Mouse (Mus musculus): ENCODE data around the gene Taf10. TPM values are rescaled to one million over a fixed set of nuclear protein-coding genes. Genes with fewer than 3 reads are reported as not detected.

The Taf10 gene
- polyA plus RNA-seq, 1 experiment from 2014 or later = 121 TPM

DNA sequence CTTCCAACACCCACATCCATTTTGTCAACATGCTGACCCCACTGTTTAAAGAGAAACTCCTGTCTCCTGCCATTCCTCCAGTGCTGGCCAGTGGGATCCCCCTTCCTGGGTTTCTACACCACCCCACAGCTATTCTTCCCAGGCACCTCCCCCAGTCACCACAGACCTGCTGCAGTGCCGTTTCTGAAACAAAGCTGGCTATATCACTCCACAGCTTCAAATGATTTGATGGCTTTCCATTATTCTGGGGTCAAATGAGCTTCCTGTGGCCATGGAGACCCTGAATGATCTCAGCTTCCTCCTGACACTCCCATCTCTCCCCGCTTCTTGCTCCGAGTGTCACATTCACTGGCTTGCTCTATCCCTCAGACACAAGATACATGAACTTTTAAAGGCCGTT lies 40.4 kb upstream of the Taf10 start:
- no peak for ATAC-seq
- Histone ChIP-seq H3K4me1 (ENCODE audit: insufficient read depth, low read depth, low read length) (0 out of 2 replicates have a peak, but pooled peaks cover 5% of the 10 kb centered on the region), H3K27me3 (replicated peaks; ENCODE audit: insufficient read depth, low read length) (no peaks in the 10 kb centered on the region), H3K4me3 (ENCODE audit: low read depth, low read length) (no peak overlapping the region), H3K36me3 (ENCODE audit: insufficient read depth, low read length) (no peaks in the 10 kb centered on the region), H3K9ac (replicated peaks; ENCODE audit: low read depth) (no peak overlapping the region), H3K4me2 (replicated peaks; ENCODE audit: low read depth, low read length) (no peak overlapping the region), H3K27ac (ENCODE audit: low read length) (0 out of 2 replicates have a peak overlapping the region, but pooled peaks have one; percentile 1), H3K9me3 (ENCODE audit: low read length) (no peaks in the 10 kb centered on the region)
- DNase-seq (ENCODE audit: low spot score) = peak; percentile 29
- TF ChIP-seq CTCF (IDR thresholded peaks at IDR 0.05) (no peak), EP300 (IDR thresholded peaks at IDR 0.05) (no peak)
- 33% methylated on average over 4 of the region's 4 CpGs for WGBS

DNA sequence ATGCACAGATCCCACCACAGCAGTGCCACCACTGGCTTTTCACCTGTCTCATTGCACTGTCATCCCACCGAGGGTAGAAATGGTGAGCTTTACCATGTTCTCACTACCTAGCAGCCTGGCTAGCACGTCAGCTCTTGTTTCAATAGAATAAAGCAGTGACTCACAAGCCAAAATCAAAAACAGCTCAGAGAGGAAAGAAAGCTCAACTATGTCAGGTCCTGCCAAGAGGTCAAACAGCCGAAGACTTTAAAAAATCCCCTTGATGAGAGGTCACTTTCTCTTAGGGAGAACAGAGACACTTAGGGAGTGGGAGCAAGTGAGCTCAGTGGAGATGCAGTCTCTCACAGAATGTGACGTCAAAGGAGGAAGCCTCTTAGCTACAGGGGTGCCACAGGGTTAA lies 39.7 kb upstream of the Taf10 start:
- ATAC-seq = no peak
- DNase-seq (ENCODE audit: low spot score) = no peak
- H3K4me2 ChIP-seq (replicated peaks; ENCODE audit: low read depth, low read length) = no peak overlapping the region
- TF ChIP-seq EP300 (IDR thresholded peaks at IDR 0.05) = no peak
- no peak for TF ChIP-seq CTCF (IDR thresholded peaks at IDR 0.05)
- H3K9me3 ChIP-seq (ENCODE audit: low read length) = no peaks in the 10 kb centered on the region
- WGBS = 53% methylated on average over 4 of the region's 4 CpGs
- no peaks in the 10 kb centered on the region for H3K27me3 ChIP-seq (replicated peaks; ENCODE audit: insufficient read depth, low read length)
- no peak overlapping the region for H3K9ac ChIP-seq (replicated peaks; ENCODE audit: low read depth)
- no peak overlapping the region for H3K4me3 ChIP-seq (ENCODE audit: low read depth, low read length)
- H3K4me1 ChIP-seq (ENCODE audit: insufficient read depth, low read depth, low read length) = 0 out of 2 replicates have a peak, but pooled peaks cover 5% of the 10 kb centered on the region
- no peaks in the 10 kb centered on the region for H3K36me3 ChIP-seq (ENCODE audit: insufficient read depth, low read length)
- no peak overlapping the region for H3K27ac ChIP-seq (ENCODE audit: low read length)

DNA sequence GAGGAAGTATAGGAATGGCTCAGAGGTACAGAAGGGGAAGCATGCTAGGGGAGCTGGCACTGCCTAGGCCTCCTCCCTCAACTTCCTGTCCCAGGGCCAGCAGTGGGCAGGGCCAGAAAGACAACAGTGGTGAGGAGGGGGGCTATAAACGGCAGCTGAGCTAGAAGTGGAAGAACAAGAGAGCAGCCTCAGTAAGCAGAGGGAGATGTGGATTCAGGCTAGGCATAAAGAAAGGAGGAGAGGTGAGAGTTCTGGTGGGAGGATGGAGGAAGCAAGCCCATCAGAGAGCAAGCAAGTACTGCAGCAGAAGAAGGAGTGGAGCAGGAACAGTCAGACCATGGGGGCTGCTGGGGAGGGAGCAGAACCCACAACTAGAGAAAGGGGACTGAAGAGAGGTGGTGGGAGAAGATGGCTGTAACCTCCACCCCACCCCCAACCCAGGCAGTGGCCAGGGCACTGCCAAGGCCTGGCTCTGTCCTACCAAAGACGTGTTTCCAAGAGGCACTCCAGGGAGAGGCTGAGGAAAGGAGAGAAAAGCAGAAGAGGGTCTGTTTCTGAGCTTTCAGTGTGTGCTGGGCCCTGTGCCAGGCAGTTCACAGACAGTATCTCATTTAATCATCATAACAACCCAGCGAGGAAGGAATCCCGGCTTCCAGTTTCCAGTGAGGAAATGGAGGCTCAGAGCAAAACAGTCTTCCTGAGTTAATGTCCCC lies 34.5 kb upstream of the Taf10 start:
- H3K4me3 ChIP-seq (ENCODE audit: low read depth, low read length) = no peak overlapping the region
- WGBS = 7% methylated on average over 4 of the region's 4 CpGs
- H3K4me2 ChIP-seq (replicated peaks; ENCODE audit: low read depth, low read length) = peak overlapping the region; percentile 37
- no peaks in the 10 kb centered on the region for H3K36me3 ChIP-seq (ENCODE audit: insufficient read depth, low read length)
- H3K27ac ChIP-seq (ENCODE audit: low read length) = peak overlapping the region; percentile 47
- no peak overlapping the region for H3K9ac ChIP-seq (replicated peaks; ENCODE audit: low read depth)
- peaks cover 10% of the 10 kb centered on the region; the same call in 1 of the 2 replicates for H3K4me1 ChIP-seq (ENCODE audit: insufficient read depth, low read depth, low read length)
- no peaks in the 10 kb centered on the region for H3K9me3 ChIP-seq (ENCODE audit: low read length)
- ATAC-seq (peak; percentile 85), DNase-seq (ENCODE audit: low spot score) (peak; percentile 81)
- no peaks in the 10 kb centered on the region for H3K27me3 ChIP-seq (replicated peaks; ENCODE audit: insufficient read depth, low read length)
- no peak for TF ChIP-seq CTCF (IDR thresholded peaks at IDR 0.05)
- no peak for TF ChIP-seq EP300 (IDR thresholded peaks at IDR 0.05)

DNA sequence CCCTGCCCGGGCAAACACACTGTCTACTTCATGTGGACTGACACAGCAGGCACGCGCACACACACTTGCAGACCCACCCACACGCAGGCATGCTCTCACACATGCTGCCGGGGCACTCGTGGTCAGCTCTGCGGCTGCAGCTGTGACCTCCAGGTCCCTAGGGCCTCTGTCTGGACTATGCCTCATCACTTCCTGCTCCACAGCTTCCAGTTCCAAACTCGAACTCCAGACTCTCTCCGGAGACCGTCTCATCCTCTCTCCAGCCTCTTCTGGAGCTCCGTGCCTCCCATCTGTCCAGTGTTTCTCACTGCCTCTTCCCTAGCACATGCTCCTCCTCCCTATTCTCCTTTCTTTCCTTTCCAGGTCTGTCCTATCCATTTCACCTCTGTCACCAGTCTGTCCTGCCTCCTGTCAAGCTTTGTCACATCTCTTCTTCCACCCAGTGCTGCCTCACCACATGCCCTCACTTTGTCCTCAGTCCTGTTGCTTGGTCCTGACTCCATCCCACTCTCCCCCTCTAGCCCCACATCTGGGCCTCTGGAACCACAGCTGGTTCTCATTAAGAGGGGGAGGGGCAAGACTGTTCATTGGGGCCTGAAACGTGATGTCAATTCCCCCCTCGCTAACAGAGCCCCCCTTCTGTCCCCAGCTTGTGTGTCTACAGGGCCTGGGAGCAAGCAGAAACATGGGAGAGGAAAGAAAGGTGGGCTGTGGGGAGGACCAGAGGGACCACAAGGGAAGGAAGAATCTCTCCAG lies 33.8 kb upstream of the Taf10 start:
- TF ChIP-seq EP300 (IDR thresholded peaks at IDR 0.05) = 0 out of 2 replicates have a peak, but pooled peaks have one; percentile 50
- no peak for TF ChIP-seq CTCF (IDR thresholded peaks at IDR 0.05)
- Histone ChIP-seq H3K27me3 (replicated peaks; ENCODE audit: insufficient read depth, low read length) (no peaks in the 10 kb centered on the region), H3K9me3 (ENCODE audit: low read length) (no peaks in the 10 kb centered on the region), H3K4me2 (replicated peaks; ENCODE audit: low read depth, low read length) (peak overlapping the region; percentile 37), H3K4me1 (ENCODE audit: insufficient read depth, low read depth, low read length) (peaks cover 10% of the 10 kb centered on the region; the same call in 1 of the 2 replicates), H3K27ac (ENCODE audit: low read length) (peak overlapping the region; percentile 47), H3K4me3 (ENCODE audit: low read depth, low read length) (no peak overlapping the region), H3K36me3 (ENCODE audit: insufficient read depth, low read length) (no peaks in the 10 kb centered on the region), H3K9ac (replicated peaks; ENCODE audit: low read depth) (no peak overlapping the region)
- peak; percentile 74 for ATAC-seq
- 29% methylated on average over 13 of the region's 13 CpGs for WGBS
- DNase-seq (ENCODE audit: low spot score) = peak; percentile 81

DNA sequence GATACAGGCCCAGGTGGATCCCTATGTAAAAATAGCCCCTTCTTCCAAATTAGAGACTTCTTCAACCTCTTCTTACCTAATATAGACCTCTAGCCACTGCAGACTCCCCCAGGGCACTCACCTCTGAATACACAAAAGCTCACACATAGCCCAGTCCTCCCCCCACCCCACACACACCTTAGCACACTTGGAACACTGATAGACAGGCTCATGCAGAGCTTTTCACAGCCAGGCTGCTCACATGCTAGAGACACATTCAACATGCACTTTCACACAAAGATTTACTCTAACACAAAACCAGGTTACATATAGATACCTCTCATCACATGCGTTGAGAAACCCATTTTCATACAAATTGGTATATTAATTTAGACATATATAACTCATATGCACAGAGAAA lies 33.2 kb upstream of the Taf10 start:
- Histone ChIP-seq H3K27ac (ENCODE audit: low read length) (no peak overlapping the region), H3K27me3 (replicated peaks; ENCODE audit: insufficient read depth, low read length) (no peaks in the 10 kb centered on the region), H3K4me3 (ENCODE audit: low read depth, low read length) (no peak overlapping the region), H3K36me3 (ENCODE audit: insufficient read depth, low read length) (no peaks in the 10 kb centered on the region), H3K9me3 (ENCODE audit: low read length) (no peaks in the 10 kb centered on the region), H3K4me2 (replicated peaks; ENCODE audit: low read depth, low read length) (0 out of 2 replicates have a peak overlapping the region, but pooled peaks have one; percentile 37), H3K4me1 (ENCODE audit: insufficient read depth, low read depth, low read length) (peaks cover 10% of the 10 kb centered on the region; the same call in 1 of the 2 replicates), H3K9ac (replicated peaks; ENCODE audit: low read depth) (no peak overlapping the region)
- TF ChIP-seq CTCF (IDR thresholded peaks at IDR 0.05) (no peak), EP300 (IDR thresholded peaks at IDR 0.05) (no peak)
- ATAC-seq (no peak), DNase-seq (ENCODE audit: low spot score) (no peak)
- WGBS = 81% methylated on average over 1 of the region's 1 CpGs

DNA sequence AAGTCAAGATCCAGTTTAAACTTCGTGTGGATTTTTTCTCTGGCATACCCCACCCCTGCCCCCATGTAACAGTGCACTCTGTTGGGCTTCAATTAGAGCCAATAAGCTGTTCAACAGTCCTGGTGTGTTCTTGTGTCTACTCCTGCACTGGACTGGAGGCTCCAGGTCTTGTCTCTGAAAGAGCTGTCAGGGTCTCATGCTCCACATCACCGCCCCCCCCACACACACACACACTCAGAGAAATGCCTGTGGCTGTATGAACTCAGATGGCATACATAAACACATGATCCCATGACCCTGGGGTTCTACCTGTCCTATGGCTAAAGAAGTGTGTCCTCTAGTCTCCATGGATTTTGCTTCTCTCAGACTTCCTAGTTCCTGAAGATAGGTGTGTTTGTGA lies 31.9 kb upstream of the Taf10 start:
- WGBS = 81% methylated on average over 2 of the region's 2 CpGs
- H3K36me3 ChIP-seq (ENCODE audit: insufficient read depth, low read length) = no peaks in the 10 kb centered on the region
- no peaks in the 10 kb centered on the region for H3K27me3 ChIP-seq (replicated peaks; ENCODE audit: insufficient read depth, low read length)
- no peaks in the 10 kb centered on the region for H3K9me3 ChIP-seq (ENCODE audit: low read length)
- no peak for TF ChIP-seq CTCF (IDR thresholded peaks at IDR 0.05)
- no peak overlapping the region for H3K9ac ChIP-seq (replicated peaks; ENCODE audit: low read depth)
- peaks cover 10% of the 10 kb centered on the region; the same call in 1 of the 2 replicates for H3K4me1 ChIP-seq (ENCODE audit: insufficient read depth, low read depth, low read length)
- H3K27ac ChIP-seq (ENCODE audit: low read length) = no peak overlapping the region
- DNase-seq (ENCODE audit: low spot score) = no peak
- ATAC-seq = no peak
- no peak overlapping the region for H3K4me2 ChIP-seq (replicated peaks; ENCODE audit: low read depth, low read length)
- H3K4me3 ChIP-seq (ENCODE audit: low read depth, low read length) = no peak overlapping the region
